Mouse (Mus musculus): Measurements from ENCODE around the gene Edrf1. TPM values are rescaled to one million over a fixed set of nuclear protein-coding genes. Genes with fewer than 3 reads are reported as not detected.

Gene Edrf1
- 6.3 and 19.4 TPM in 2 replicates for total RNA-seq (2014; rRNA removed; ENCODE audit: low replicate concordance)
- 7.3 and 8.4 TPM in 2 replicates for polyA plus RNA-seq (2015; fragmentation: Nextera tagmentation; extraction: Ambion mirVana)

GRCm38 (mm10) chr7:133637361-133638305 is at the start of gene Edrf1:
Gene Edrf1, plus strand, starts transcription at chr7:133637543.
- Histone ChIP-seq H3K27ac (ENCODE audit: low read depth) (peak within 1 kb of the TSS; percentile 94), H3K4me1 (ENCODE audit: control insufficient read depth, insufficient read depth) (peaks cover 7% of the 10 kb centered on the region; the same call in 1 of the 2 replicates), H3K4me3 (ENCODE audit: low read depth, low read length) (peak within 1 kb of the TSS; percentile 95), H3K36me3 (replicated peaks; ENCODE audit: control insufficient read depth, insufficient read depth, low read length) (peaks cover 22% of the 10 kb centered on the region), H3K9ac (replicated peaks; ENCODE audit: low read depth, low read length) (peak within 1 kb of the TSS; percentile 95), H3K9me3 (replicated peaks; ENCODE audit: control insufficient read depth, low read length) (no peaks in the 10 kb centered on the region), H3K27me3 (ENCODE audit: control insufficient read depth, insufficient read depth, low read length) (no peaks in the 10 kb centered on the region), H3K4me2 (ENCODE audit: low read depth, low read length) (peak within 1 kb of the TSS; percentile 96)
- peak; percentile 100 for DNase-seq (ENCODE audit: low spot score)
- TF ChIP-seq EP300 (IDR thresholded peaks at IDR 0.05; ENCODE audit: low read depth), result peak; percentile 86
- TF ChIP-seq CTCF (IDR thresholded peaks at IDR 0.05; ENCODE audit: low read depth), result no peak
- under 1% methylated on average over 78 of the region's 81 CpGs for whole genome bisulfite sequencing
- peak; percentile 98 for ATAC-seq (ENCODE audit: insufficient read depth, low read depth)

DNA sequence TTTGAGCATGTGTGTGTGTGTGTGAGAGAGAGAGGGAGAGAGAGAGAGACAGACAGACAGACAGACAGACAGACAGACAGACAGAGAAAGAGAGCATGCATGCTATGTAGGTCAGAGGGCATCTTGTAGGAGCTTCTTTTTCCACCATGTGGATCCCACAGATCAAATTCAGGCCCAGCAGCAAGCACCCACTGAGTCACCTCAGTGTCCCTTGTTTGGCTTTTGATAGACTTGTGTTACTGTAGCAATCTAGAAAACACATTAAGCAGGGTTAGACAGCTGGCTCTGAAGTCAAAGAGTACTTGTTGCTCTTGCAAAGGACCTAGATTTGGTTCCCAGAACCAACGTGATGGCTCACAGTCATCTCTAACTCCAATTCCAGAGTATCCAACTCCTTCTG is 45.6 kb upstream of the Edrf1 start:
- no peak for DNase-seq (ENCODE audit: low spot score)
- no peak overlapping the region for H3K9ac ChIP-seq (replicated peaks; ENCODE audit: low read depth, low read length)
- H3K4me3 ChIP-seq (ENCODE audit: low read depth, low read length), result no peak overlapping the region
- no peak overlapping the region for H3K4me2 ChIP-seq (ENCODE audit: low read depth, low read length)
- no peaks in the 10 kb centered on the region for H3K4me1 ChIP-seq (ENCODE audit: control insufficient read depth, insufficient read depth)
- H3K27me3 ChIP-seq (ENCODE audit: control insufficient read depth, insufficient read depth, low read length), result no peaks in the 10 kb centered on the region
- H3K27ac ChIP-seq (ENCODE audit: low read depth), result no peak overlapping the region
- H3K9me3 ChIP-seq (replicated peaks; ENCODE audit: control insufficient read depth, low read length), result no peaks in the 10 kb centered on the region
- TF ChIP-seq CTCF (IDR thresholded peaks at IDR 0.05; ENCODE audit: low read depth) (no peak), EP300 (IDR thresholded peaks at IDR 0.05; ENCODE audit: low read depth) (no peak)
- no peaks in the 10 kb centered on the region for H3K36me3 ChIP-seq (replicated peaks; ENCODE audit: control insufficient read depth, insufficient read depth, low read length)
- no peak for ATAC-seq (ENCODE audit: insufficient read depth, low read depth)
- WGBS, result 65% methylated on average over 1 of the region's 1 CpGs

DNA sequence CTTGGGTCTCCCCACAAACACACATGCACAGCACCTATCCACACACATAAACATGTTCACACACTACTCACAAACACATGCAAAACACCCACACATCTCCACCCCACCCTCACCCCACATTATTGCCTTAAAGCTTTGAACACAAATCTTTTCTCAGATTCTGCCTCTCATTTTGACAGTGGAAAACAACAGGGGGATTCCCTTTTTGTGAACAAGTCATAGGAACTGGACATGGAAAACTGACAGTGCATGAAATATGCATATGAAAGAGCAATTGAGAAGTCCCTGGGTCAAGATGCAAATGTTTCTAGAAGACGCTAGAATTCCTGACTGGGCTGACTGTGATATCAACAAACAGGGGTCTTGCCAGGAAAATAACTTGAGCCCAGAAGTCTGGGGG is 36.8 kb upstream of the Edrf1 start:
- ATAC-seq (ENCODE audit: insufficient read depth, low read depth), result no peak
- no peak overlapping the region for H3K27ac ChIP-seq (ENCODE audit: low read depth)
- no peak for DNase-seq (ENCODE audit: low spot score)
- no peaks in the 10 kb centered on the region for H3K27me3 ChIP-seq (ENCODE audit: control insufficient read depth, insufficient read depth, low read length)
- H3K4me3 ChIP-seq (ENCODE audit: low read depth, low read length), result no peak overlapping the region
- H3K36me3 ChIP-seq (replicated peaks; ENCODE audit: control insufficient read depth, insufficient read depth, low read length), result no peaks in the 10 kb centered on the region
- 48% methylated on average over 1 of the region's 1 CpGs for WGBS
- H3K9ac ChIP-seq (replicated peaks; ENCODE audit: low read depth, low read length), result no peak overlapping the region
- no peak overlapping the region for H3K4me2 ChIP-seq (ENCODE audit: low read depth, low read length)
- H3K4me1 ChIP-seq (ENCODE audit: control insufficient read depth, insufficient read depth), result no peaks in the 10 kb centered on the region
- no peak for TF ChIP-seq EP300 (IDR thresholded peaks at IDR 0.05; ENCODE audit: low read depth)
- no peak for TF ChIP-seq CTCF (IDR thresholded peaks at IDR 0.05; ENCODE audit: low read depth)
- H3K9me3 ChIP-seq (replicated peaks; ENCODE audit: control insufficient read depth, low read length), result no peaks in the 10 kb centered on the region

- Histone ChIP-seq H3K4me3 (ENCODE audit: low read depth, low read length) (no peak within 1 kb of the TSS), H3K4me1 (ENCODE audit: control insufficient read depth, insufficient read depth) (no peaks in the 10 kb centered on the region), H3K9me3 (replicated peaks; ENCODE audit: control insufficient read depth, low read length) (no peaks in the 10 kb centered on the region), H3K27me3 (ENCODE audit: control insufficient read depth, insufficient read depth, low read length) (no peaks in the 10 kb centered on the region), H3K4me2 (ENCODE audit: low read depth, low read length) (no peak within 1 kb of the TSS), H3K36me3 (replicated peaks; ENCODE audit: control insufficient read depth, insufficient read depth, low read length) (no peaks in the 10 kb centered on the region), H3K9ac (replicated peaks; ENCODE audit: low read depth, low read length) (no peak within 1 kb of the TSS), H3K27ac (ENCODE audit: low read depth) (no peak within 1 kb of the TSS)
- no peak for TF ChIP-seq CTCF (IDR thresholded peaks at IDR 0.05; ENCODE audit: low read depth)
- no peak for TF ChIP-seq EP300 (IDR thresholded peaks at IDR 0.05; ENCODE audit: low read depth)
- ATAC-seq (ENCODE audit: insufficient read depth, low read depth) (no peak), DNase-seq (ENCODE audit: low spot score) (no peak)
- 37% methylated on average over 2 of the region's 2 CpGs for WGBS
Measured at GRCm38 (mm10) chr7:133602058-133602457, 35.3 kb upstream of the Edrf1 start, which contains the start of gene Tex36. Gene Tex36, minus strand, starts transcription at chr7:133602158.

GRCm38 (mm10) chr7:133603156-133603555 is 34.2 kb upstream of the Edrf1 start:
- Histone ChIP-seq H3K9ac (replicated peaks; ENCODE audit: low read depth, low read length) (no peak overlapping the region), H3K4me3 (ENCODE audit: low read depth, low read length) (no peak overlapping the region), H3K36me3 (replicated peaks; ENCODE audit: control insufficient read depth, insufficient read depth, low read length) (no peaks in the 10 kb centered on the region), H3K27ac (ENCODE audit: low read depth) (no peak overlapping the region), H3K4me2 (ENCODE audit: low read depth, low read length) (no peak overlapping the region), H3K27me3 (ENCODE audit: control insufficient read depth, insufficient read depth, low read length) (no peaks in the 10 kb centered on the region), H3K9me3 (replicated peaks; ENCODE audit: control insufficient read depth, low read length) (no peaks in the 10 kb centered on the region), H3K4me1 (ENCODE audit: control insufficient read depth, insufficient read depth) (no peaks in the 10 kb centered on the region)
- TF ChIP-seq CTCF (IDR thresholded peaks at IDR 0.05; ENCODE audit: low read depth) (no peak), EP300 (IDR thresholded peaks at IDR 0.05; ENCODE audit: low read depth) (no peak)
- ATAC-seq (ENCODE audit: insufficient read depth, low read depth) (no peak), DNase-seq (ENCODE audit: low spot score) (no peak)
- WGBS, result 78% methylated on average over 2 of the region's 2 CpGs
